ENCODE assay signal across 8 mouse cellular contexts in genomic region chr6:72379377-72380130, GRCm38 (mm10). TPM values are rescaled to one million over a fixed set of nuclear protein-coding genes. Genes with fewer than 3 reads are reported as not detected.
DNase-seq lines count a peak whose midpoint lies in the region; ATAC-seq and TF ChIP-seq lines count a peak whose summit lies in the region.

No protein-coding gene starts in this region.

- no peaks in the 10 kb centered on the region for H3K27me3 ChIP-seq in liver, adult 2 months (ENCODE audit: control insufficient read depth, insufficient read depth, low read length)
- H3K27me3 ChIP-seq in embryonic facial prominence, embryonic 13.5 days: peaks cover 6% of the 10 kb centered on the region
- H3K27me3 ChIP-seq in hindbrain, embryonic 13.5 days: peaks cover 34% of the 10 kb centered on the region

- H3K27ac ChIP-seq in liver, adult 2 months (replicated peaks; ENCODE audit: insufficient read depth, low read depth, low read length): peak overlapping the region; percentile 49
- H3K27ac ChIP-seq in embryonic facial prominence, embryonic 13.5 days: peak overlapping the region; percentile 29; the same call in 1 of the 2 replicates
- H3K27ac ChIP-seq in hindbrain, embryonic 13.5 days: no peak overlapping the region

- no peak for ATAC-seq in embryonic facial prominence, embryonic 13.5 days (ENCODE audit: insufficient number of reproducible peaks, insufficient read depth, low FRiP score, low TSS enrichment, low read depth)
- no peak for ATAC-seq in hindbrain, embryonic 13.5 days (ENCODE audit: low FRiP score)
- ATAC-seq in megakaryocyte, adult 5-6 weeks (ENCODE audit: poor library complexity, severe bottlenecking): peak; percentile 0; the same call in 1 of the 2 replicates

- H3K9ac ChIP-seq in liver, adult 2 months (ENCODE audit: low read depth, low read length): peak overlapping the region; percentile 76
- H3K9ac ChIP-seq in embryonic facial prominence, embryonic 13.5 days: peak overlapping the region; percentile 75
- peak overlapping the region; percentile 70; the same call in 1 of the 2 replicates for H3K9ac ChIP-seq in hindbrain, embryonic 13.5 days

- TF ChIP-seq CTCF in liver, adult 2 months (IDR thresholded peaks at IDR 0.05; ENCODE audit: low read depth, low read length): no peak

- WGBS in liver, adult 2 months: 39% methylated on average over 7 of the region's 7 CpGs
- WGBS in embryonic facial prominence, embryonic 13.5 days: 37% methylated on average over 7 of the region's 7 CpGs
- 42% methylated on average over 7 of the region's 7 CpGs for WGBS in hindbrain, embryonic 13.5 days

- H3K4me1 ChIP-seq in liver, adult 2 months (ENCODE audit: control insufficient read depth, insufficient read depth, low read length): peaks cover 11% of the 10 kb centered on the region
- H3K4me1 ChIP-seq in embryonic facial prominence, embryonic 13.5 days: peaks cover 11% of the 10 kb centered on the region
- H3K4me1 ChIP-seq in hindbrain, embryonic 13.5 days (replicated peaks): peaks cover 8% of the 10 kb centered on the region

- H3K36me3 ChIP-seq in liver, adult 2 months (ENCODE audit: control insufficient read depth, insufficient read depth, low read length): no peaks in the 10 kb centered on the region
- H3K36me3 ChIP-seq in embryonic facial prominence, embryonic 13.5 days: 0 out of 2 replicates have a peak, but pooled peaks cover 5% of the 10 kb centered on the region
- H3K36me3 ChIP-seq in hindbrain, embryonic 13.5 days: no peaks in the 10 kb centered on the region

- H3K9me3 ChIP-seq in embryonic facial prominence, embryonic 13.5 days: no peaks in the 10 kb centered on the region
- no peaks in the 10 kb centered on the region for H3K9me3 ChIP-seq in hindbrain, embryonic 13.5 days

- TF ChIP-seq POLR2A in liver, adult 2 months (IDR thresholded peaks at IDR 0.05; ENCODE audit: extremely low read depth, insufficient read depth, low read length): no peak

- H3K4me3 ChIP-seq in liver, adult 2 months (ENCODE audit: insufficient read depth, low read depth, low read length): peak overlapping the region; percentile 67
- peak overlapping the region; percentile 60 for H3K4me3 ChIP-seq in embryonic facial prominence, embryonic 13.5 days
- peak overlapping the region; percentile 43; the same call in 1 of the 2 replicates for H3K4me3 ChIP-seq in hindbrain, embryonic 13.5 days

- no peak for DNase-seq in liver, adult 2 months (ENCODE audit: extremely low read depth, low read depth, low spot score)
- no peak for DNase-seq in liver
- no peak for DNase-seq in ovary, postnatal 36 days (ENCODE audit: low spot score)
- DNase-seq in cerebellum, adult 8-10 months: no peak
- DNase-seq in embryo, embryonic 10.5 days (ENCODE audit: low spot score): no peak

- peaks cover 3% of the 10 kb centered on the region; the same call in 1 of the 2 replicates for H3K79me2 ChIP-seq in liver, adult 2 months (ENCODE audit: control insufficient read depth, insufficient read depth, low read length)

- H3K4me2 ChIP-seq in embryonic facial prominence, embryonic 13.5 days: peak overlapping the region; percentile 78
- peak overlapping the region; percentile 59 for H3K4me2 ChIP-seq in hindbrain, embryonic 13.5 days

RNA-seq across cellular contexts. Expression of gene Vamp5, which starts 0.7 kb away (rescaled TPM):
- total RNA-seq in liver, adult 2 months (2014; rRNA removed): 18.9 and 20.5 TPM in 2 replicates
- 18.3 and 18.5 TPM in 2 replicates for polyA plus RNA-seq in liver, adult 2 months (2012; rRNA removed)
- polyA plus RNA-seq in embryonic facial prominence, embryonic 13.5 days (2015; fragmentation: Nextera tagmentation; extraction: Ambion mirVana): 19.7 and 20.6 TPM in 2 replicates
- 18.8 and 20.8 TPM in 2 replicates for polyA plus RNA-seq in hindbrain, embryonic 13.5 days (2015; fragmentation: Nextera tagmentation; extraction: Ambion mirVana)
- 15.4 and 20.0 TPM in 2 replicates for total RNA-seq in megakaryocyte, adult 5-6 weeks (2015)
- total RNA-seq in megakaryocyte, adult 5-6 weeks (2017): 6.5 and 12.4 TPM in 2 replicates

RNA-seq across cellular contexts. Expression of gene Vamp8, which starts 10.9 kb away (rescaled TPM):
- 193 and 238 TPM in 2 replicates for total RNA-seq in liver, adult 2 months (2014; rRNA removed)
- 219 and 220 TPM in 2 replicates for polyA plus RNA-seq in liver, adult 2 months (2012; rRNA removed)
- polyA plus RNA-seq in embryonic facial prominence, embryonic 13.5 days (2015; fragmentation: Nextera tagmentation; extraction: Ambion mirVana): 130 and 135 TPM in 2 replicates
- polyA plus RNA-seq in hindbrain, embryonic 13.5 days (2015; fragmentation: Nextera tagmentation; extraction: Ambion mirVana): 25.9 and 29.4 TPM in 2 replicates
- 219 and 236 TPM in 2 replicates for total RNA-seq in megakaryocyte, adult 5-6 weeks (2015)
- total RNA-seq in megakaryocyte, adult 5-6 weeks (2017): 199 and 241 TPM in 2 replicates

RNA-seq across cellular contexts. Expression of gene Rnf181, which starts 12.8 kb away (rescaled TPM):
- 58.1 and 62.6 TPM in 2 replicates for total RNA-seq in liver, adult 2 months (2014; rRNA removed)
- 66.4 and 75.2 TPM in 2 replicates for polyA plus RNA-seq in liver, adult 2 months (2012; rRNA removed)
- 94.5 and 110 TPM in 2 replicates for polyA plus RNA-seq in embryonic facial prominence, embryonic 13.5 days (2015; fragmentation: Nextera tagmentation; extraction: Ambion mirVana)
- 141 and 147 TPM in 2 replicates for polyA plus RNA-seq in hindbrain, embryonic 13.5 days (2015; fragmentation: Nextera tagmentation; extraction: Ambion mirVana)
- 69.3 and 70.0 TPM in 2 replicates for total RNA-seq in megakaryocyte, adult 5-6 weeks (2015)
- 49.5 and 52.1 TPM in 2 replicates for total RNA-seq in megakaryocyte, adult 5-6 weeks (2017)

RNA-seq across cellular contexts. Expression of gene Tmem150a, which starts 24.3 kb away (rescaled TPM):
- total RNA-seq in liver, adult 2 months (2014; rRNA removed): 62.9 and 78.9 TPM in 2 replicates
- 202 and 244 TPM in 2 replicates for polyA plus RNA-seq in liver, adult 2 months (2012; rRNA removed)
- 10.8 and 11.1 TPM in 2 replicates for polyA plus RNA-seq in embryonic facial prominence, embryonic 13.5 days (2015; fragmentation: Nextera tagmentation; extraction: Ambion mirVana)
- 14.4 and 16.0 TPM in 2 replicates for polyA plus RNA-seq in hindbrain, embryonic 13.5 days (2015; fragmentation: Nextera tagmentation; extraction: Ambion mirVana)
- total RNA-seq in megakaryocyte, adult 5-6 weeks (2015): 0.20 and 2.3 TPM in 2 replicates
- 0.26 and 0.45 TPM in 2 replicates for total RNA-seq in megakaryocyte, adult 5-6 weeks (2017)

RNA-seq across cellular contexts. Expression of gene 0610030E20Rik, which starts 32.4 kb away (rescaled TPM):
- 10.2 and 14.2 TPM in 2 replicates for total RNA-seq in liver, adult 2 months (2014; rRNA removed)
- polyA plus RNA-seq in liver, adult 2 months (2012; rRNA removed): 17.5 and 18.5 TPM in 2 replicates
- polyA plus RNA-seq in embryonic facial prominence, embryonic 13.5 days (2015; fragmentation: Nextera tagmentation; extraction: Ambion mirVana): 36.6 and 36.7 TPM in 2 replicates
- 20.6 and 21.1 TPM in 2 replicates for polyA plus RNA-seq in hindbrain, embryonic 13.5 days (2015; fragmentation: Nextera tagmentation; extraction: Ambion mirVana)
- total RNA-seq in megakaryocyte, adult 5-6 weeks (2015): 34.0 and 40.5 TPM in 2 replicates
- total RNA-seq in megakaryocyte, adult 5-6 weeks (2017): 26.7 and 30.7 TPM in 2 replicates
